Mouse (Mus musculus) E14TG2a.4 (cell line): ENCODE measurements around the gene Rpp14.
A peak's percentile ranks its signal among the peaks of the same experiment; 100 is the strongest.
"Not testable (repeated sequence)": the region's sequence is repeated elsewhere in the genome, so short reads cannot be mapped to it uniquely, and the experiment has no call there.

ENCODE experiments used
- H3K27me3 ChIP-seq: 2 replicates; pipeline ENCODE4 v1.6.1; 2014; ENCODE audit warnings: low read length, control low read depth; ENCODE audit not compliant: insufficient read depth
- H3K36me3 ChIP-seq: 2 replicates; pipeline ENCODE4 v1.6.1; 2014; ENCODE audit warnings: low read length, control low read depth; ENCODE audit not compliant: insufficient read depth
- H3K4me1 ChIP-seq: replicated peaks from 2 replicates; pipeline ENCODE4 v1.6.1; 2014; ENCODE audit warnings: low read depth, low read length, control low read depth
- H3K4me3 ChIP-seq: replicated peaks from 2 replicates; pipeline ENCODE4 v1.5.1; 2014; ENCODE audit warnings: mild to moderate bottlenecking, low read length
- H3K9me3 ChIP-seq: 2 replicates; pipeline ENCODE4 v1.6.1; 2014; ENCODE audit warnings: low read length, control low read depth
- CTCF ChIP-seq: conservative IDR thresholded peaks from 2 replicates; pipeline ENCODE4 v1.5.1; 2014; ENCODE audit warnings: low read length
- NANOG ChIP-seq: IDR thresholded peaks from 2 replicates; pipeline ENCODE4 v1.6.1; 2014; ENCODE audit warnings: borderline replicate concordance, low read length, mixed read lengths
- POU5F1 ChIP-seq: IDR thresholded peaks from 2 replicates; pipeline ENCODE4 v1.6.1; 2014; ENCODE audit warnings: low read length, borderline replicate concordance

Gene Rpp14

GRCm38 (mm10) chr14:8113616-8114015, 33.4 kb downstream of the Rpp14 start:
- Histone ChIP-seq H3K27me3 (no peaks in the 10 kb centered on the region), H3K4me3 (no peak overlapping the region), H3K9me3 (no peaks in the 10 kb centered on the region), H3K36me3 (no peaks in the 10 kb centered on the region), H3K4me1 (peaks cover 12% of the 10 kb centered on the region)
- TF ChIP-seq CTCF = no peak
- TF ChIP-seq POU5F1 = no peak
- no peak for TF ChIP-seq NANOG

- H3K4me1 ChIP-seq = peaks cover 12% of the 10 kb centered on the region
- H3K27me3 ChIP-seq = no peaks in the 10 kb centered on the region
- no peak overlapping the region for H3K4me3 ChIP-seq
- TF ChIP-seq POU5F1 = no peak
- TF ChIP-seq CTCF = no peak
- TF ChIP-seq NANOG = no peak
- no peaks in the 10 kb centered on the region for H3K9me3 ChIP-seq
- no peaks in the 10 kb centered on the region for H3K36me3 ChIP-seq
Observed at GRCm38 (mm10) chr14:8114306-8114705, 34.1 kb downstream of the Rpp14 start.

- Histone ChIP-seq H3K9me3 (no peaks in the 10 kb centered on the region), H3K4me1 (peaks cover 12% of the 10 kb centered on the region), H3K36me3 (no peaks in the 10 kb centered on the region), H3K27me3 (no peaks in the 10 kb centered on the region), H3K4me3 (no peak overlapping the region)
- TF ChIP-seq CTCF (no peak), NANOG (no peak), POU5F1 (no peak)
Observed at GRCm38 (mm10) chr14:8114756-8115155, 34.6 kb downstream of the Rpp14 start.

GRCm38 (mm10) chr14:8115772-8116171, 35.6 kb downstream of the Rpp14 start:
- TF ChIP-seq POU5F1 = no peak
- TF ChIP-seq CTCF = no peak
- TF ChIP-seq NANOG = no peak
- no peaks in the 10 kb centered on the region for H3K27me3 ChIP-seq
- H3K4me3 ChIP-seq = no peak overlapping the region
- no peaks in the 10 kb centered on the region for H3K9me3 ChIP-seq
- H3K36me3 ChIP-seq = no peaks in the 10 kb centered on the region
- H3K4me1 ChIP-seq = peaks cover 12% of the 10 kb centered on the region

GRCm38 (mm10) chr14:8117371-8117770, 37.2 kb downstream of the Rpp14 start:
- Histone ChIP-seq H3K27me3 (no peaks in the 10 kb centered on the region), H3K36me3 (no peaks in the 10 kb centered on the region), H3K4me1 (peaks cover 8% of the 10 kb centered on the region), H3K9me3 (no peaks in the 10 kb centered on the region), H3K4me3 (no peak overlapping the region)
- TF ChIP-seq NANOG (no peak), POU5F1 (no peak), CTCF (no peak)

GRCm38 (mm10) chr14:8119454-8119853, 39.3 kb downstream of the Rpp14 start:
- TF ChIP-seq POU5F1 (no peak), NANOG (no peak), CTCF (no peak)
- Histone ChIP-seq H3K9me3 (no peaks in the 10 kb centered on the region), H3K27me3 (no peaks in the 10 kb centered on the region), H3K4me1 (peaks cover 24% of the 10 kb centered on the region), H3K36me3 (no peaks in the 10 kb centered on the region), H3K4me3 (no peak overlapping the region)

- Histone ChIP-seq H3K4me1 (peaks cover 26% of the 10 kb centered on the region), H3K9me3 (no peaks in the 10 kb centered on the region), H3K4me3 (no peak overlapping the region), H3K27me3 (no peaks in the 10 kb centered on the region), H3K36me3 (no peaks in the 10 kb centered on the region)
- TF ChIP-seq CTCF (no peak), POU5F1 (no peak), NANOG (no peak)
Observed at GRCm38 (mm10) chr14:8119904-8120303, 39.7 kb downstream of the Rpp14 start.

GRCm38 (mm10) chr14:8123141-8123540, 43.0 kb downstream of the Rpp14 start:
- 0 out of 2 replicates have a peak overlapping the region, but pooled peaks have one; percentile 43 for H3K4me3 ChIP-seq
- H3K27me3 ChIP-seq = no peaks in the 10 kb centered on the region
- H3K4me1 ChIP-seq = peaks cover 40% of the 10 kb centered on the region
- H3K36me3 ChIP-seq = no peaks in the 10 kb centered on the region
- H3K9me3 ChIP-seq = no peaks in the 10 kb centered on the region
- no peak for TF ChIP-seq NANOG
- no peak for TF ChIP-seq POU5F1
- no peak for TF ChIP-seq CTCF

- H3K27me3 ChIP-seq, H3K9me3 ChIP-seq, H3K36me3 ChIP-seq: not testable (repeated sequence)
- peaks cover 40% of the 10 kb centered on the region for H3K4me1 ChIP-seq
- H3K4me3 ChIP-seq = peak overlapping the region; percentile 43; the same call in 1 of the 2 replicates
Observed at GRCm38 (mm10) chr14:8123611-8124010, 43.4 kb downstream of the Rpp14 start.
